Mouse (Mus musculus): ENCODE results near the gene Tradd.
"Not testable (repeated sequence)": the region's sequence is repeated elsewhere in the genome, so short reads cannot be mapped to it uniquely, and the experiment has no call there.

Tradd gene

GRCm38 (mm10) chr8:105235206-105235605, 29.2 kb downstream of the Tradd start:
- DNase-seq, result no peak

GRCm38 (mm10) chr8:105233126-105233935, 31.1 kb downstream of the Tradd start:
- DNase-seq, result no peak

- DNase-seq, result not testable (repeated sequence)
These were observed 32.1 kb downstream of the Tradd start for GRCm38 (mm10) chr8:105232321-105232693.

GRCm38 (mm10) chr8:105231503-105232320, 32.7 kb downstream of the Tradd start:
- no peak for DNase-seq

- DNase-seq, result no peak
These were observed 38.5 kb downstream of the Tradd start for GRCm38 (mm10) chr8:105225917-105226316.

- no peak for DNase-seq
These were observed 39.2 kb downstream of the Tradd start for GRCm38 (mm10) chr8:105225272-105225593.

GRCm38 (mm10) chr8:105224413-105225271, 39.8 kb downstream of the Tradd start, which contains the start of gene D230025D16Rik:
Gene D230025D16Rik (plus strand): TSS chr8:105225145.
- DNase-seq, result peak; percentile 95 to 97

- no peak for DNase-seq
These were observed 40.6 kb downstream of the Tradd start for GRCm38 (mm10) chr8:105223850-105224249.

- DNase-seq, result peak in 1 of 2 experiments; percentile 60
These were observed 46.4 kb downstream of the Tradd start for GRCm38 (mm10) chr8:105217926-105218522.

GRCm38 (mm10) chr8:105214104-105214503, 50.3 kb downstream of the Tradd start:
- DNase-seq, result no peak

GRCm38 (mm10) chr8:105209153-105210110, 55.0 kb downstream of the Tradd start:
- no peak for DNase-seq
